Mouse (Mus musculus) E14TG2a.4 (cell line): ENCODE measurements around the gene Mmel1.

Experiments used
- CTCF ChIP-seq: conservative IDR thresholded peaks from 2 replicates; pipeline ENCODE4 v1.5.1; 2014; ENCODE audit warnings: low read length
- NANOG ChIP-seq: IDR thresholded peaks from 2 replicates; pipeline ENCODE4 v1.6.1; 2014; ENCODE audit warnings: borderline replicate concordance, low read length, mixed read lengths

- peak; percentile 85 for TF ChIP-seq CTCF
- no peak for TF ChIP-seq NANOG
These were observed 74.8 kb downstream of the Mmel1 start for GRCm38 (mm10) chr4:154944121-154944590.
